Mouse (Mus musculus) brain, adult 2 months (tissue): ENCODE measurements around the gene Unc5c.

Experiments used
- DNase-seq: peaks from one replicate; pipeline ENCODE4 v3.0.0; 2011; ENCODE audit warnings: low read depth, low spot score

The Unc5c gene

GRCm38 (mm10) chr3:141597974-141598373 lies 133.0 kb downstream of the Unc5c start:
- DNase-seq, result no peak

GRCm38 (mm10) chr3:141598936-141599335 lies 133.9 kb downstream of the Unc5c start:
- DNase-seq, result peak; percentile 86

- peak; percentile 86 for DNase-seq
Measured at GRCm38 (mm10) chr3:141601072-141601549, 136.1 kb downstream of the Unc5c start.

GRCm38 (mm10) chr3:141616718-141617117 lies 151.7 kb downstream of the Unc5c start:
- DNase-seq, result peak; percentile 86

GRCm38 (mm10) chr3:141618675-141619074 lies 153.7 kb downstream of the Unc5c start:
- DNase-seq, result peak; percentile 55

- DNase-seq, result peak; percentile 95
Measured at GRCm38 (mm10) chr3:141621496-141621895, 156.5 kb downstream of the Unc5c start.

GRCm38 (mm10) chr3:141626935-141627638 lies 162.1 kb downstream of the Unc5c start:
- no peak for DNase-seq

GRCm38 (mm10) chr3:141627639-141627977 lies 162.6 kb downstream of the Unc5c start:
- DNase-seq, result no peak

- no peak for DNase-seq
Measured at GRCm38 (mm10) chr3:141629431-141629830, 164.4 kb downstream of the Unc5c start.

GRCm38 (mm10) chr3:141637900-141638299 lies 172.9 kb downstream of the Unc5c start:
- no peak for DNase-seq

- no peak for DNase-seq
Measured at GRCm38 (mm10) chr3:141644264-141644663, 179.2 kb downstream of the Unc5c start.

- no peak for DNase-seq
Measured at GRCm38 (mm10) chr3:141646588-141646987, 181.6 kb downstream of the Unc5c start.

GRCm38 (mm10) chr3:141650658-141651057 lies 185.6 kb downstream of the Unc5c start:
- no peak for DNase-seq

GRCm38 (mm10) chr3:141653915-141654314 lies 188.9 kb downstream of the Unc5c start:
- DNase-seq, result peak; percentile 86

- peak; percentile 14 for DNase-seq
Measured at GRCm38 (mm10) chr3:141659041-141659789, 194.2 kb downstream of the Unc5c start.

GRCm38 (mm10) chr3:141660065-141661062 lies 195.3 kb downstream of the Unc5c start:
- no peak for DNase-seq

GRCm38 (mm10) chr3:141689113-141689512 lies 224.1 kb downstream of the Unc5c start:
- DNase-seq, result peak; percentile 42

GRCm38 (mm10) chr3:141690676-141691075 lies 225.7 kb downstream of the Unc5c start:
- DNase-seq, result no peak

GRCm38 (mm10) chr3:141691418-141691817 lies 226.4 kb downstream of the Unc5c start:
- DNase-seq, result peak; percentile 29

GRCm38 (mm10) chr3:141691846-141692245 lies 226.8 kb downstream of the Unc5c start:
- DNase-seq, result peak; percentile 38

GRCm38 (mm10) chr3:141699177-141699576 lies 234.2 kb downstream of the Unc5c start:
- no peak for DNase-seq
